Mouse (Mus musculus) kidney, adult 8-10 months (tissue): ENCODE results near the gene Nav2.

Experiments
- DNase-seq, 2 experiments: peaks; one replicate each; pipeline ENCODE4 v3.0.0; 2022

The Nav2 gene

GRCm38 (mm10) chr7:48891029-48891428, 17.5 kb upstream of the Nav2 start:
- no peak for DNase-seq

GRCm38 (mm10) chr7:48893093-48893492, 15.4 kb upstream of the Nav2 start:
- DNase-seq = no peak

- DNase-seq = peak; percentile 19 to 67
Measured at GRCm38 (mm10) chr7:48894152-48894551, 14.4 kb upstream of the Nav2 start.

GRCm38 (mm10) chr7:48894763-48895162, 13.8 kb upstream of the Nav2 start:
- no peak for DNase-seq

GRCm38 (mm10) chr7:48895475-48895874, 13.0 kb upstream of the Nav2 start:
- DNase-seq = no peak

- DNase-seq = no peak
Measured at GRCm38 (mm10) chr7:48896051-48896450, 12.5 kb upstream of the Nav2 start.

GRCm38 (mm10) chr7:48897539-48898163, 10.9 kb upstream of the Nav2 start:
- DNase-seq = no peak

GRCm38 (mm10) chr7:48898416-48898815, 10.1 kb upstream of the Nav2 start:
- no peak for DNase-seq

- no peak for DNase-seq
Measured at GRCm38 (mm10) chr7:48900408-48901167, 7.9 kb upstream of the Nav2 start.

- DNase-seq = no peak
Measured at GRCm38 (mm10) chr7:48902454-48902853, 6.1 kb upstream of the Nav2 start.

GRCm38 (mm10) chr7:48909342-48909671, 791 bp downstream of the Nav2 start:
- no peak for DNase-seq

GRCm38 (mm10) chr7:48910282-48910681, 1.8 kb downstream of the Nav2 start:
- no peak for DNase-seq

- DNase-seq = no peak
Measured at GRCm38 (mm10) chr7:48911146-48911545, 2.6 kb downstream of the Nav2 start.

- no peak for DNase-seq
Measured at GRCm38 (mm10) chr7:48914630-48915506, 6.4 kb downstream of the Nav2 start.

- DNase-seq = no peak
Measured at GRCm38 (mm10) chr7:48917463-48917862, 8.9 kb downstream of the Nav2 start.

- no peak for DNase-seq
Measured at GRCm38 (mm10) chr7:48917988-48918387, 9.5 kb downstream of the Nav2 start.

GRCm38 (mm10) chr7:48918389-48918788, 9.9 kb downstream of the Nav2 start:
- no peak for DNase-seq

- DNase-seq = no peak
Measured at GRCm38 (mm10) chr7:48923620-48924019, 15.1 kb downstream of the Nav2 start.

- DNase-seq = peak; percentile 10 to 20
Measured at GRCm38 (mm10) chr7:48925214-48925613, 16.7 kb downstream of the Nav2 start.

- peak; percentile 19 to 54 for DNase-seq
Measured at GRCm38 (mm10) chr7:48928364-48928763, 19.8 kb downstream of the Nav2 start.

GRCm38 (mm10) chr7:48930399-48930798, 21.9 kb downstream of the Nav2 start:
- peak; percentile 66 to 74 for DNase-seq

GRCm38 (mm10) chr7:48932138-48932537, 23.6 kb downstream of the Nav2 start:
- no peak for DNase-seq

- DNase-seq = peak in 1 of 2 experiments; percentile 24
Measured at GRCm38 (mm10) chr7:48934816-48935215, 26.3 kb downstream of the Nav2 start.

GRCm38 (mm10) chr7:48937562-48937961, 29.0 kb downstream of the Nav2 start:
- no peak for DNase-seq
